9 mouse cellular contexts compared by ENCODE assay signal in genomic region chr11:47379630-47379958, GRCm38 (mm10).
DNase-seq lines count a peak whose midpoint lies in the region; ATAC-seq and TF ChIP-seq lines count a peak whose summit lies in the region.
"Had no signal": no experiment of that assay in that cellular context is flagged by ENCODE, and none has a peak within 500 bp of the region (broad histone marks: within the 10 kb centered on the region; RNA-seq: fewer than 3 reads in every experiment).

No protein-coding gene starts in this region.

- WGBS in heart, embryonic 12.5 days, result 32% methylated on average over 4 of the region's 4 CpGs
- 44% methylated on average over 4 of the region's 4 CpGs for WGBS in hindbrain, embryonic 11.5 days
- 40% methylated on average over 4 of the region's 4 CpGs for WGBS in midbrain, embryonic 12.5 days

- TF ChIP-seq POLR2A in ES-Bruce4 (IDR thresholded peaks at IDR 0.05; ENCODE audit: insufficient read depth, low read length), result no peak

- no peak for TF ChIP-seq EP300 in ES-Bruce4 (IDR thresholded peaks at IDR 0.05; ENCODE audit: insufficient read depth, low read depth, low read length)

- peak overlapping the region; percentile 55 for H3K4me3 ChIP-seq in heart, embryonic 12.5 days
- H3K4me3 ChIP-seq in ES-Bruce4 (ENCODE audit: low read depth, low read length), result no peak overlapping the region
- no peak overlapping the region for H3K4me3 ChIP-seq in hindbrain, embryonic 11.5 days (ENCODE audit: low read depth, low read length)
- H3K4me3 ChIP-seq in midbrain, embryonic 12.5 days, result no peak overlapping the region

- peak overlapping the region; percentile 76; the same call in 1 of the 2 replicates for H3K9ac ChIP-seq in heart, embryonic 12.5 days
- 0 out of 2 replicates have a peak overlapping the region, but pooled peaks have one; percentile 10 for H3K9ac ChIP-seq in ES-Bruce4 (ENCODE audit: low read depth, poor library complexity, severe bottlenecking)
- H3K9ac ChIP-seq in hindbrain, embryonic 11.5 days (ENCODE audit: low read depth, low read length), result peak overlapping the region; percentile 47; the same call in 1 of the 2 replicates
- 0 out of 2 replicates have a peak overlapping the region, but pooled peaks have one; percentile 43 for H3K9ac ChIP-seq in midbrain, embryonic 12.5 days (replicated peaks)

- TF ChIP-seq CTCF in ES-Bruce4 (IDR thresholded peaks at IDR 0.05; ENCODE audit: low read depth, low read length), result no peak

- no peak for DNase-seq in heart, adult 18-20 months
- no peak for DNase-seq in hindbrain, embryonic 11.5 days (ENCODE audit: low spot score)
- DNase-seq in cerebellum, adult 18-20 months, result no peak
- DNase-seq in adrenal gland, postnatal 4 days (ENCODE audit: low spot score in 2 of 2), result no peak
- DNase-seq in layer of hippocampus, adult 11-12 months (ENCODE audit: low spot score), result no peak

- H3K27me3 ChIP-seq in heart, embryonic 12.5 days (replicated peaks), result no peaks in the 10 kb centered on the region
- H3K27me3 ChIP-seq in ES-Bruce4 (ENCODE audit: control insufficient read depth, insufficient read depth, low read length, poor library complexity, severe bottlenecking), result peaks cover 2% of the 10 kb centered on the region; the same call in 1 of the 2 replicates
- no peaks in the 10 kb centered on the region for H3K27me3 ChIP-seq in hindbrain, embryonic 11.5 days (ENCODE audit: control insufficient read depth, insufficient read depth, low read length)
- H3K27me3 ChIP-seq in midbrain, embryonic 12.5 days, result no peaks in the 10 kb centered on the region

- peaks cover 17% of the 10 kb centered on the region for H3K4me1 ChIP-seq in heart, embryonic 12.5 days (replicated peaks)
- no peaks in the 10 kb centered on the region for H3K4me1 ChIP-seq in ES-Bruce4 (ENCODE audit: control insufficient read depth, insufficient read depth, low read length)
- H3K4me1 ChIP-seq in hindbrain, embryonic 11.5 days (replicated peaks; ENCODE audit: control insufficient read depth, insufficient read depth, low read length), result no peaks in the 10 kb centered on the region
- H3K4me1 ChIP-seq in midbrain, embryonic 12.5 days, result peaks cover 12% of the 10 kb centered on the region

- peak; percentile 30; the same call in 1 of the 2 replicates for ATAC-seq in heart, embryonic 12.5 days (ENCODE audit: insufficient number of reproducible peaks, low FRiP score)
- ATAC-seq in hindbrain, embryonic 11.5 days (ENCODE audit: low FRiP score), result peak; percentile 52; the same call in 1 of the 2 replicates
- ATAC-seq in midbrain, embryonic 12.5 days (ENCODE audit: low FRiP score, low read depth), result no peak
- ATAC-seq: inflammation-experienced regulatory T-cells, adult 6 months had no signal

- H3K4me2 ChIP-seq in heart, embryonic 12.5 days, result peak overlapping the region; percentile 73
- peak overlapping the region; percentile 20; the same call in 1 of the 2 replicates for H3K4me2 ChIP-seq in hindbrain, embryonic 11.5 days (replicated peaks; ENCODE audit: low read depth, low read length)
- H3K4me2 ChIP-seq in midbrain, embryonic 12.5 days (replicated peaks), result peak overlapping the region; percentile 59

- no peaks in the 10 kb centered on the region for H3K9me3 ChIP-seq in heart, embryonic 12.5 days (replicated peaks)
- H3K9me3 ChIP-seq in ES-Bruce4 (replicated peaks; ENCODE audit: control insufficient read depth, insufficient read depth, low read length, poor library complexity, severe bottlenecking), result 0 out of 2 replicates have a peak, but pooled peaks cover 3% of the 10 kb centered on the region
- H3K9me3 ChIP-seq in hindbrain, embryonic 11.5 days (ENCODE audit: control insufficient read depth, low read length), result no peaks in the 10 kb centered on the region
- no peaks in the 10 kb centered on the region for H3K9me3 ChIP-seq in midbrain, embryonic 12.5 days

- no peaks in the 10 kb centered on the region for H3K36me3 ChIP-seq in heart, embryonic 12.5 days
- no peaks in the 10 kb centered on the region for H3K36me3 ChIP-seq in ES-Bruce4 (ENCODE audit: control insufficient read depth, insufficient read depth, low read length, poor library complexity, severe bottlenecking)
- H3K36me3 ChIP-seq in hindbrain, embryonic 11.5 days (ENCODE audit: control insufficient read depth, insufficient read depth, low read length), result no peaks in the 10 kb centered on the region
- no peaks in the 10 kb centered on the region for H3K36me3 ChIP-seq in midbrain, embryonic 12.5 days

- H3K27ac ChIP-seq in heart, embryonic 12.5 days (ENCODE audit: poor library complexity, severe bottlenecking), result peak overlapping the region; percentile 98
- no peak overlapping the region for H3K27ac ChIP-seq in ES-Bruce4 (ENCODE audit: insufficient read depth, low read length)
- no peak overlapping the region for H3K27ac ChIP-seq in hindbrain, embryonic 11.5 days (ENCODE audit: low read depth, low read length)
- H3K27ac ChIP-seq in midbrain, embryonic 12.5 days (replicated peaks), result no peak overlapping the region

Comparison
In these comparisons a context has a peak if more than half of its experiments do, and no peak if none do; other contexts are left out.
1. H3K4me2 ChIP-seq: peak in every context shown above with its lines; median percentile 73 in heart, embryonic 12.5 days; 59 in midbrain, embryonic 12.5 days; 20 in hindbrain, embryonic 11.5 days.
2. H3K9ac ChIP-seq: peak in every context shown above with its lines; median percentile 76 in heart, embryonic 12.5 days; 47 in hindbrain, embryonic 11.5 days; 43 in midbrain, embryonic 12.5 days; 10 in ES-Bruce4.